Comparison of ENCODE assay signal across 7 mouse cellular contexts in the genomic region with DNA sequence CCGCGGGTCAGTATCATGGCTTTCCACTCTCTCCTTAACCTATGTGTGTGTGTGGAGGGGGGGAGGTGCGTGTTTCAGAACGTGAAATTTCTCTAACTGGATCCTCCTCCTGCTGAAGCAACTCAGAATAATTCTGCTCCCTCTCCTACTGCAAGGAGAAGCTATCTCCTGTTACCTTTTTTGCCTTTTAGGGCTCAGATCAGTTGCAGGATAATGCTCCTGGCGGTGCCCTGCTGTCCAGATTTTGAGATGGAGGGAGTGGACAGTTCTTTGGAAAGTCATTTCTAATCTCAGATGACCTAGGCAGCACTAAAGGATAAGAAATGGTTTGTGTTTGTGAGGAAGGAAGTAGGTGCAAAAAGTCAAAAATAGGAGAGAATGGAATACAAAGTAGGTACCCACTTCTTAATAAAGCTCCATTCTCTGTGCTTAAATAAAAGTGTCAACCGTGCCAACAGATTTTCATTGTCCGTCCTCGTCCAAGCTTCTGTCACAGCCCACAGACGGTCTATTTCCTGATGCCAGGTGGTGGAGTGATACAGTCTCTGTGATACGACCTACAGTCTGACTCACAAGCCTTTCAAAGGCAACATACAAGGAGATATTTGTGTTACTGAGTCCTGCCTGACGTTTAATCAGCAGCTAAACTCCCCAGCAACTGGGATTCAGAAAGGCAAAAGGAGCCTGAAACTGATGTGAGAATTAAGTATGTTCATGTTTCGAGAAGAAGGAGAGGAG. TPM values are rescaled to one million over a fixed set of nuclear protein-coding genes. Genes with fewer than 3 reads are reported as not detected.
A peak's percentile ranks its signal among the peaks of the same experiment; 100 is the strongest.
DNase-seq lines count a peak whose midpoint lies in the region; ATAC-seq lines count a peak whose summit lies in the region.

No protein-coding gene starts in this region.

- peak overlapping the region; percentile 99 for H3K4me2 ChIP-seq in embryonic facial prominence, embryonic 11.5 days (ENCODE audit: low read depth, low read length)
- peak overlapping the region; percentile 95 for H3K4me2 ChIP-seq in hindbrain, embryonic 15.5 days
- peak overlapping the region; percentile 53 for H3K4me2 ChIP-seq in liver, embryonic 16.5 days (ENCODE audit: low read depth, low read length)

- H3K36me3 ChIP-seq in megakaryocyte, embryonic 14.5 days (replicated peaks; ENCODE audit: low read length), result no peaks in the 10 kb centered on the region
- H3K36me3 ChIP-seq in embryonic facial prominence, embryonic 11.5 days (replicated peaks; ENCODE audit: control insufficient read depth, insufficient read depth, low read depth, low read length), result no peaks in the 10 kb centered on the region
- H3K36me3 ChIP-seq in hindbrain, embryonic 15.5 days, result no peaks in the 10 kb centered on the region
- no peaks in the 10 kb centered on the region for H3K36me3 ChIP-seq in liver, embryonic 16.5 days (ENCODE audit: control insufficient read depth, insufficient read depth)

- H3K4me1 ChIP-seq in megakaryocyte, embryonic 14.5 days, result peaks cover 31% of the 10 kb centered on the region
- H3K4me1 ChIP-seq in embryonic facial prominence, embryonic 11.5 days (ENCODE audit: control insufficient read depth, insufficient read depth, low read length), result no peaks in the 10 kb centered on the region
- H3K4me1 ChIP-seq in hindbrain, embryonic 15.5 days (replicated peaks), result 0 out of 2 replicates have a peak, but pooled peaks cover 10% of the 10 kb centered on the region
- no peaks in the 10 kb centered on the region for H3K4me1 ChIP-seq in liver, embryonic 16.5 days (ENCODE audit: control insufficient read depth, low read depth, low read length)

- H3K9ac ChIP-seq in embryonic facial prominence, embryonic 11.5 days (replicated peaks; ENCODE audit: low read length), result peak overlapping the region; percentile 67
- H3K9ac ChIP-seq in hindbrain, embryonic 15.5 days, result peak overlapping the region; percentile 46
- no peak overlapping the region for H3K9ac ChIP-seq in liver, embryonic 16.5 days (ENCODE audit: low read depth, low read length)

- no peak overlapping the region for H3K27ac ChIP-seq in embryonic facial prominence, embryonic 11.5 days (replicated peaks; ENCODE audit: low read depth, low read length)
- no peak overlapping the region for H3K27ac ChIP-seq in hindbrain, embryonic 15.5 days (replicated peaks)
- H3K27ac ChIP-seq in liver, embryonic 16.5 days (ENCODE audit: low read length), result no peak overlapping the region

- DNase-seq in embryonic facial prominence, embryonic 11.5 days (ENCODE audit: low spot score), result no peak
- no peak for DNase-seq in adrenal gland, adult 2 months
- DNase-seq in Muller cell, postnatal 12 days (ENCODE audit: inconsistent ontology term), result no peak

- peaks cover 3% of the 10 kb centered on the region; the same call in 1 of the 2 replicates for H3K9me3 ChIP-seq in megakaryocyte, embryonic 14.5 days
- no peaks in the 10 kb centered on the region for H3K9me3 ChIP-seq in embryonic facial prominence, embryonic 11.5 days (replicated peaks; ENCODE audit: control insufficient read depth, low read length)
- no peaks in the 10 kb centered on the region for H3K9me3 ChIP-seq in hindbrain, embryonic 15.5 days
- no peaks in the 10 kb centered on the region for H3K9me3 ChIP-seq in liver, embryonic 16.5 days (replicated peaks; ENCODE audit: control insufficient read depth, low read length)

- peaks cover 46% of the 10 kb centered on the region for H3K27me3 ChIP-seq in megakaryocyte, embryonic 14.5 days (replicated peaks)
- peaks cover 13% of the 10 kb centered on the region for H3K27me3 ChIP-seq in embryonic facial prominence, embryonic 11.5 days (ENCODE audit: control insufficient read depth, insufficient read depth, low read length)
- H3K27me3 ChIP-seq in hindbrain, embryonic 15.5 days, result peaks cover 10% of the 10 kb centered on the region; the same call in 1 of the 2 replicates
- H3K27me3 ChIP-seq in liver, embryonic 16.5 days (ENCODE audit: control insufficient read depth, insufficient read depth, low read depth, low read length), result peaks cover 39% of the 10 kb centered on the region

- no peak for ATAC-seq in megakaryocyte, adult 5-6 weeks (ENCODE audit: poor library complexity, severe bottlenecking)
- no peak for ATAC-seq in embryonic facial prominence, embryonic 11.5 days (replicated peaks; ENCODE audit: insufficient number of reproducible peaks, low FRiP score, low TSS enrichment, low read depth)
- no peak for ATAC-seq in hindbrain, embryonic 15.5 days (ENCODE audit: low FRiP score, low read depth)
- no peak for ATAC-seq in liver, embryonic 16.5 days (ENCODE audit: low read depth)

- peak overlapping the region; percentile 90 for H3K4me3 ChIP-seq in megakaryocyte, embryonic 14.5 days (replicated peaks)
- H3K4me3 ChIP-seq in embryonic facial prominence, embryonic 11.5 days (ENCODE audit: low read depth, low read length), result peak overlapping the region; percentile 62
- peak overlapping the region; percentile 56 for H3K4me3 ChIP-seq in hindbrain, embryonic 15.5 days
- peak overlapping the region; percentile 56 for H3K4me3 ChIP-seq in liver, embryonic 16.5 days (ENCODE audit: low read depth, low read length)

- whole genome bisulfite sequencing in embryonic facial prominence, embryonic 11.5 days, result 29% methylated on average over 12 of the region's 12 CpGs
- WGBS in hindbrain, embryonic 15.5 days, result 23% methylated on average over 12 of the region's 12 CpGs
- WGBS in liver, embryonic 16.5 days (ENCODE audit: insufficient replicate concordance), result 28% methylated on average over 12 of the region's 12 CpGs

RNA-seq across cellular contexts. Expression of a gene that starts 1.6 kb away (rescaled TPM):
- not detected in 2 replicates for polyA plus RNA-seq in megakaryocyte, embryonic 14.5 days (2012; ENCODE audit: insufficient read depth, low replicate concordance)
- not detected in 2 replicates for total RNA-seq in megakaryocyte, adult 5-6 weeks (2015)
- total RNA-seq in megakaryocyte, adult 5-6 weeks (2017), result not detected in 2 replicates
- polyA plus RNA-seq in embryonic facial prominence, embryonic 11.5 days (2014; fragmentation: Nextera tagmentation; extraction: Ambion mirVana), result 0.49 and 1.3 TPM in 2 replicates
- 2.7 and 3.3 TPM in 2 replicates for polyA plus RNA-seq in hindbrain, embryonic 15.5 days (2015; fragmentation: Nextera tagmentation; extraction: Ambion mirVana)
- polyA plus RNA-seq in liver, embryonic 16.5 days (2015; fragmentation: Nextera tagmentation; extraction: Ambion mirVana), result not detected in 2 replicates
- 1 to 10 TPM in 1 of 2 experiments, under 1 TPM in 1; 0.89 to 1.5 TPM for total RNA-seq in adrenal gland, adult 2 months (2021)
- 1.1 TPM in 2 replicates for polyA plus RNA-seq in adrenal gland, adult 2 months (2012; rRNA removed)

RNA-seq across cellular contexts. Expression of a gene that starts 27.2 kb away (rescaled TPM):
- polyA plus RNA-seq in megakaryocyte, embryonic 14.5 days (2012; ENCODE audit: insufficient read depth, low replicate concordance), result not detected in 2 replicates
- not detected in 2 replicates for total RNA-seq in megakaryocyte, adult 5-6 weeks (2015)
- not detected in 2 replicates for total RNA-seq in megakaryocyte, adult 5-6 weeks (2017)
- polyA plus RNA-seq in embryonic facial prominence, embryonic 11.5 days (2014; fragmentation: Nextera tagmentation; extraction: Ambion mirVana), result not detected in 2 replicates
- polyA plus RNA-seq in hindbrain, embryonic 15.5 days (2015; fragmentation: Nextera tagmentation; extraction: Ambion mirVana), result not detected in 2 replicates
- polyA plus RNA-seq in liver, embryonic 16.5 days (2015; fragmentation: Nextera tagmentation; extraction: Ambion mirVana), result not detected in 2 replicates
- total RNA-seq in adrenal gland, adult 2 months (2021), result not detected
- not detected in 2 replicates for polyA plus RNA-seq in adrenal gland, adult 2 months (2012; rRNA removed)

RNA-seq across cellular contexts. Expression of a gene that starts 33.7 kb away (rescaled TPM):
- 0.10 TPM in 1 of 2 replicates, not detected in the other for polyA plus RNA-seq in megakaryocyte, embryonic 14.5 days (2012; ENCODE audit: insufficient read depth, low replicate concordance)
- total RNA-seq in megakaryocyte, adult 5-6 weeks (2015), result 1.7 and 2.7 TPM in 2 replicates
- total RNA-seq in megakaryocyte, adult 5-6 weeks (2017), result 0.99 and 2.0 TPM in 2 replicates
- 5.2 and 5.5 TPM in 2 replicates for polyA plus RNA-seq in embryonic facial prominence, embryonic 11.5 days (2014; fragmentation: Nextera tagmentation; extraction: Ambion mirVana)
- 17.5 and 19.3 TPM in 2 replicates for polyA plus RNA-seq in hindbrain, embryonic 15.5 days (2015; fragmentation: Nextera tagmentation; extraction: Ambion mirVana)
- polyA plus RNA-seq in liver, embryonic 16.5 days (2015; fragmentation: Nextera tagmentation; extraction: Ambion mirVana), result 0.99 and 1.1 TPM in 2 replicates
- 1 to 10 TPM; 4.4 to 8.5 TPM for total RNA-seq in adrenal gland, adult 2 months (2021)
- 0.41 and 0.58 TPM in 2 replicates for polyA plus RNA-seq in adrenal gland, adult 2 months (2012; rRNA removed)
